Mouse (Mus musculus): ENCODE results near the gene Tbc1d25. TPM values are rescaled to one million over a fixed set of nuclear protein-coding genes. Genes with fewer than 3 reads are reported as not detected.
A peak's percentile ranks its signal among the peaks of the same experiment; 100 is the strongest.

Tbc1d25 gene
- polyA plus RNA-seq, 1 experiment from 2014 or later, result 6.7 TPM

DNA sequence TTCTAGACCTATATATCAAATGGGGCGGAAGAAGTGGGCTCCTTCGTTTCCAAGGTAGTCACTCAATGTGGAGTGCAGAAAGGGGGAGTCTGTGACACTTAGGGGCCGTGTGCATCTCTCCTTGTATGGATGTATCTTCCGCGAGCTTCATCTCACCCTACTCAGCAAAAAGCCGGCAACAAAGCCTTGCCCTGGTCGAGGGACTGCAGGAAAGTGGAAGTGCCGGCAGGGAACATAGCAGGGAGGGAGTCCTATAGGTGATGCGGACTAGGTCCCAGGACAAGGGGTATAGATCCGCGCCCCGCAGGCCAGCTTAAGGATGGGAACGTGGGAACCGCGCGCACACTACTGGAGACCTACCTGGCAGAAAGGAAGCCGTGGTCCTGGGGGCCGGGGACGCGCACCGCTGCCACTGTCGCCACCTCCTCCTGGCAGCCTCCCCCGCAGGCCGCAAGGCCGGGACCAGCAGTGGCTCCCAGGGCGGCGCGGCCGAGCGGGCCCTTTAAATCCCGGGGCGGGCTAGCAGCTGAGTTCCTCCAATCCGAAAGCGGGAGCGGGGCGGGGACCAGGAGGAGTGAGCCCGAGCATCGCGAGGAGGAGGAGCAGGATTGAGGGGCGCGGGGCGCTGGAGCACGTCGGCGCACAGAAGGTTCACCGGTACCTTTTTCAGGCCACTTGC is 30.2 kb upstream of the Tbc1d25 start, which contains the start of gene Porcn:
Porcn (minus strand) TSS at position 511 of the 679 bp plus-strand sequence.
- WGBS (ENCODE audit: insufficient replicate concordance), result 9% methylated on average over 41 of the region's 46 CpGs
- no peaks in the 10 kb centered on the region for H3K9me3 ChIP-seq (replicated peaks)
- no peaks in the 10 kb centered on the region for H3K36me3 ChIP-seq
- ATAC-seq, result peak; percentile 88
- peaks cover 7% of the 10 kb centered on the region; the same call in 1 of the 2 replicates for H3K4me1 ChIP-seq
- peak within 1 kb of the TSS; percentile 50 for H3K4me3 ChIP-seq
- peak within 1 kb of the TSS; percentile 64 for H3K9ac ChIP-seq
- peak within 1 kb of the TSS; percentile 71 for H3K4me2 ChIP-seq
- H3K27ac ChIP-seq, result no peak within 1 kb of the TSS
- peaks cover 37% of the 10 kb centered on the region for H3K27me3 ChIP-seq (replicated peaks)

DNA sequence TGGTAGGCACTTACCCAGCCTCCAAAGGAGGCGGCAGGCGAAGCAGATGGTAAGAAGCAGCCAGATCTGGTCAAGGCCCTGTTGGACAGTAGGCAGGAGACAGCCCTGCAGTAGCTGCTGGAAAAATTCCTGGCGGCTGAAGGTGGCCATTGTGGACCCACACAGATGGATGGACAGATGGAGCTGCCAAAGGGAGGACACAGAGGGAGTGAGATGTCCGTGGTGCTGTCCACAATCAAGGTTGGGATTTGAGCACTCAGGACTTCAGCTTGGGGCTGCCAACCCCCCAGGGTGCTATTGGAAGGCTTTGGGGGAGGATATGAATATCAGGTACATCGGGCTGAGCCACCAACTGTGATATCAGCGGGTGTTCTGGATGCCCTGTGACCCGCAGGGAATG is 29.6 kb upstream of the Tbc1d25 start:
- Histone ChIP-seq H3K9ac (no peak overlapping the region), H3K36me3 (no peaks in the 10 kb centered on the region), H3K4me2 (peak overlapping the region; percentile 71), H3K4me3 (peak overlapping the region; percentile 50; the same call in 1 of the 2 replicates), H3K9me3 (replicated peaks) (no peaks in the 10 kb centered on the region), H3K4me1 (peaks cover 7% of the 10 kb centered on the region; the same call in 1 of the 2 replicates), H3K27me3 (replicated peaks) (peaks cover 33% of the 10 kb centered on the region), H3K27ac (no peak overlapping the region)
- ATAC-seq, result no peak
- 27% methylated on average over 7 of the region's 7 CpGs for WGBS (ENCODE audit: insufficient replicate concordance)

DNA sequence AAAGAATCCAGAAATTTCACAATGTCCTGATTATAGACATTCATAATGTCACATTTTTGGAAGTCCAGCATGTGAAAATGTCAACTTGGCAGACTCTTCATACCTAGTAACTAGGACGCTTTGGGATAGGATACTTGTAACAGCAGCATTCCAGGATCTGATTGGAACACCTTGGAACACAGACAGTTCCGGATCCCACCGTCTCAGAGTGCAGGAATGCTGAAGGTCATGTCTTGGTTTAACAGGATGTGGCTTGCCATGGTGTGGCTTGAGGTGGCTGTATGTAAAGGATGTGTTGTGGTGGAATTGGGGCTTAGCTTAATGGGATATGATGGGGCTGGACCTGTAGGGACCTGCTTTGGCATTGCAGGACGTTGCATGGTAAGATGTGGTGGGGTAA is 29.1 kb upstream of the Tbc1d25 start:
- Histone ChIP-seq H3K9ac (no peak overlapping the region), H3K9me3 (replicated peaks) (no peaks in the 10 kb centered on the region), H3K4me2 (no peak overlapping the region), H3K27me3 (replicated peaks) (peaks cover 33% of the 10 kb centered on the region), H3K4me1 (peaks cover 7% of the 10 kb centered on the region; the same call in 1 of the 2 replicates), H3K36me3 (no peaks in the 10 kb centered on the region), H3K4me3 (no peak overlapping the region), H3K27ac (no peak overlapping the region)
- WGBS (ENCODE audit: insufficient replicate concordance), result 54% methylated on average over 4 of the region's 4 CpGs
- ATAC-seq, result no peak

DNA sequence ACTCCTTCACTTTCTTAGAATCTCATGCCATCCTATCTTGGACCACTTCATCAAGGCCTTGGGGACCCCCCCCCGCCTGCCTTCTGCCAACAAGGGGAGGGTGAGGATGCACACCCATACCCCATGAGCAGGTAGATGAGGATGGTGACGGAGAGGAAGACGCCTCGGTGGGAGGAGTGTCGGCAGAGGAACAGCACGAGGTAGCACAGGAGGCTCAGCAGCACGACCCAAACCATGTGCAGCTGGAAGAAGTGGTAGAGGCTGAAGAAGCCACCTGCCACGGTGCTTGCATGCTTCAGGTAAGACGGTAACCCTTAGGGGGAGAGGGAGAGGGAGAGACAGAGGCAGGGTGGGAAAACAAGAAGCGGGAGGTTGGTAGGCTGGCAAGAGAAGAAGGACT is 28.1 kb upstream of the Tbc1d25 start:
- Histone ChIP-seq H3K4me1 (peaks cover 7% of the 10 kb centered on the region; the same call in 1 of the 2 replicates), H3K27ac (no peak overlapping the region), H3K27me3 (replicated peaks) (peaks cover 33% of the 10 kb centered on the region), H3K9ac (no peak overlapping the region), H3K4me3 (no peak overlapping the region), H3K36me3 (no peaks in the 10 kb centered on the region), H3K4me2 (no peak overlapping the region), H3K9me3 (replicated peaks) (no peaks in the 10 kb centered on the region)
- 66% methylated on average over 10 of the region's 10 CpGs for WGBS (ENCODE audit: insufficient replicate concordance)
- ATAC-seq, result no peak

DNA sequence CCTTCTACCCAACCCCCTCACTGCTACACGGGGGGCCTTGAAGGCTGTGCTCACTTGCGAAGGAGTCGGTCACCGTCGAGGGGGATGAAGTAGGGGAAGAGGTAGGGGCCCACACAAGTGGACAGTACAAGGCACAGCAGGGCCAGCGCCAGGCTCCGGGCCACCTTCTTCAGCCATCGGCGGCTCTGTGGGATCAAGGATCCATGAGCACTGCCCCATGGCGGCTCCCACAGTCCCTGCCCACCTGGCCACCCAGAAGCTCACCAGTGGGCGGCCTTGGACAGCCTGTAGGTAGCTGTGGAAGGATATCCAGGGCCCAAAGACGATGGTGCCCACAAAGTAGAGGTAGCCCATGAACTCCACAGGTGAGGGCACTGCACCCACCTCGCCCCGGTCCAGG is 27.1 kb upstream of the Tbc1d25 start:
- H3K4me2 ChIP-seq, result no peak overlapping the region
- no peaks in the 10 kb centered on the region for H3K36me3 ChIP-seq
- H3K9ac ChIP-seq, result no peak overlapping the region
- peaks cover 33% of the 10 kb centered on the region for H3K27me3 ChIP-seq (replicated peaks)
- H3K27ac ChIP-seq, result no peak overlapping the region
- H3K4me1 ChIP-seq, result peaks cover 7% of the 10 kb centered on the region; the same call in 1 of the 2 replicates
- WGBS (ENCODE audit: insufficient replicate concordance), result 75% methylated on average over 13 of the region's 14 CpGs
- ATAC-seq, result no peak
- H3K9me3 ChIP-seq (replicated peaks), result no peaks in the 10 kb centered on the region
- no peak overlapping the region for H3K4me3 ChIP-seq

DNA sequence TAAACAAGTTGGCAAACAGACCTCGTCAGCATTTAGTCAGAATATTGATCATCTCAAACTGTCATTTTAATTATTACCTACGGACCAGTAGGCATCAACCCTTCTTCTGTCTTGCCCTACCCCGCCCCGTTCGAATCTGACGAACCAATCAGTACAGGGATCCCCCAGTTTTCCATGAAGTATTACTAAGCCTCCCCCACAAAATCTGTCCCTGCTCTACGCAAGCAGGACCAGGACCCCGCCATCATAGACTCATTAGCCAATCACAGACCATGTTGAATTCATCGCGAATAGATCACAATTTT is 17.4 kb upstream of the Tbc1d25 start, which contains the start of gene Ebp:
Ebp (minus strand) TSS at position 94 of the 305 bp plus-strand sequence.
- Histone ChIP-seq H3K4me3 (peak within 1 kb of the TSS; percentile 73), H3K4me1 (peaks cover 9% of the 10 kb centered on the region), H3K9ac (peak within 1 kb of the TSS; percentile 82), H3K9me3 (replicated peaks) (no peaks in the 10 kb centered on the region), H3K27ac (peak within 1 kb of the TSS; percentile 80), H3K36me3 (0 out of 2 replicates have a peak, but pooled peaks cover 3% of the 10 kb centered on the region), H3K27me3 (replicated peaks) (no peaks in the 10 kb centered on the region), H3K4me2 (peak within 1 kb of the TSS; percentile 79)
- peak; percentile 2; the same call in 1 of the 2 replicates for ATAC-seq
- 16% methylated on average over 10 of the region's 10 CpGs for WGBS (ENCODE audit: insufficient replicate concordance)

DNA sequence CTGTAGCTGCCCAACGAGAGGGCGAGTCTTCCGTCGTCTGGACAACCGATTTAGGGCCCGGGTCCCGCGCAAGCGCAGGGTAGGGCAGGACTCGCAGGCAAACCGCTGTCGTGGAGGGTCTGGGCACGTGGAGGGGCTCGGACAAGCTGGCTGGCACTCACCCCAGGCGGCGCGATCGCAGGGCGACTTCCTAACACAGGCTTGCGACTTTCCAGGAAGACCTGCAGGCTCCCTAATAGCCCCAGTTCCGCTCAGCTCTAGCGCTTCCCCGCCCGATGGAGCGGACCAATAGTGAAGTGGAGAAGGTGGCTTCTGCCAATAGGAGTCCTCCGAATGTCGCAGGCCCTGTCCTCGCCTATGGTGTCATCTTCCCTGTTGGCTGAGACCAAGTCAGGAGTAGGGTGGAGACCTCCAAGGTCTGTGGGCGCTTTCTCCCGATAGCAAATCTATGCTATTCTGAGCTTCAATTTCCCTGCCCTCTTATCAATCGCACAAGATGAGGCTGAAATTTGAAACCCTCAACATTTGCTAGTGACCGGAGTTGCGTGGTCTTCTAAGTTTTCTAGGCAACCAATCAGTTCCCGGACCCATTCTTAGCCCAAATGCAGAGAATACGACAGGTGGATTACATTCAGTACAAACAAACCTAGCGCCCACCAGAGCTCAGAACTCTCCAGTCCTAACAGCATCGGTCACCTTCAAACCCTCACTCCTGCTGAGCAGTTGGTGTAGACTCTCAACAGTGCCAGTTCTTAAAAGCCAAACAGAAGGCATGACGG is 16.8 kb upstream of the Tbc1d25 start:
- Histone ChIP-seq H3K4me3 (peak overlapping the region; percentile 73), H3K4me1 (peaks cover 9% of the 10 kb centered on the region), H3K9me3 (replicated peaks) (no peaks in the 10 kb centered on the region), H3K27ac (peak overlapping the region; percentile 80), H3K27me3 (replicated peaks) (no peaks in the 10 kb centered on the region), H3K9ac (peak overlapping the region; percentile 82), H3K36me3 (0 out of 2 replicates have a peak, but pooled peaks cover 5% of the 10 kb centered on the region), H3K4me2 (peak overlapping the region; percentile 79)
- ATAC-seq, result peak; percentile 99
- 7% methylated on average over 38 of the region's 38 CpGs for WGBS (ENCODE audit: insufficient replicate concordance)

DNA sequence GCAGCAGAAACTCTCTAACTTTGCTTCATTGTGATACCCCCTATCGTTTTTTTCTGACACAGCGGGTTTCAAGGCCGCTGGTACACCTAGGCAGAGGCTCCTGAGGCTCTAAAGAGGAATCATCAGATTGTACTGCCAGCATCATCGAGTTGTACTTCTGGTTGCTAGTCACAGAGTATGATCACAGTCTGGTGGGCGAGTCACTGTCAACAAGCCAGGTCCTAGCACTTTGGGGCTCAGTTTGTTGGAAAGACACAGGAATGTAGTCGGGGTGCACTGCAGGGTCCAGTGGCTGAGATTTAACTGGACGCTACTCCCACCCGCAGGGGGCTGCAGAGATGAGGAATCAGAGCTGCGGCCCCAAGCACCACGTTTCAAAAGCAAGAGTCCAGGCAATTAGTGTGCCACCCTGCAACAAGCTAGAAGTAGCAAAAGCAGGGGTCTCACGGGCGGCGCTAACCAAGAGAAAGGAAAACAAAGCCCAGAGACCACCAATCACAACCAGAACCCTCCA is 16.2 kb upstream of the Tbc1d25 start:
- Histone ChIP-seq H3K27me3 (replicated peaks) (no peaks in the 10 kb centered on the region), H3K4me1 (peaks cover 9% of the 10 kb centered on the region), H3K9me3 (replicated peaks) (no peaks in the 10 kb centered on the region), H3K4me2 (peak overlapping the region; percentile 79), H3K9ac (peak overlapping the region; percentile 82), H3K27ac (peak overlapping the region; percentile 80), H3K4me3 (peak overlapping the region; percentile 73), H3K36me3 (peaks cover 5% of the 10 kb centered on the region; the same call in 1 of the 2 replicates)
- 10% methylated on average over 10 of the region's 13 CpGs for WGBS (ENCODE audit: insufficient replicate concordance)
- ATAC-seq, result no peak

DNA sequence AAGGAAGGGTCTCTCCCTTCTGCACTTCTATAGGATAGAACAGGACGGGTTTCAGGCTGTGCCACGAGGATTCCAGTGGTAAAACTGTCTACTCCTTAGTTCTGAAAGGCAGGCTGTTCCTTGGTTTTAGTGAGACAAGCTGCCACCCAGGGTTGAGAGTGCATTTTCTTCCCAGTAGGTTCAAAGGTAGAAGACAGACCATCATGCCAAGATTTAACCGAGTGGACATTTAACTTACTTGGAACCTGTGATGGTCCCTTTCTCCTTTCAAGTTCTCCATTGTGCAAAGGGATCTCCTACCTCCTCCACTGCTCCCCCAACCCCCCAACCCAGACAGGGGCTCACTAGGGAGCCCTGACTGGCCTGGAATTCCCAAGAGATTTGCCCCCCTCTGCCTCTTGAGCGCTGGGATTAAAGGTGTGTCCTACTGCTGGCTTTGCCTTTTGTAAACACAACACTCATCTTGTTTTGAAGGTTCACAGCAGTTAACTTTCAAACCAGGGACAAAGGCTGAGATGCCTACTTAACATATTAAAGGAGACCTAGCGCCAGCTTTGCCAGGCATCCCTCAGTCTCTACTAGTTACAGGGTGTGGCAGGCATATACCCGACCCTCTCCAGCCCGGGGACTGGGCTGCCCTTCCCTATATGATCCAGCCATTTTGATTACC is 7.0 kb upstream of the Tbc1d25 start:
- no peak overlapping the region for H3K4me3 ChIP-seq
- ATAC-seq, result no peak
- H3K9me3 ChIP-seq (replicated peaks), result no peaks in the 10 kb centered on the region
- H3K36me3 ChIP-seq, result peaks cover 22% of the 10 kb centered on the region
- WGBS (ENCODE audit: insufficient replicate concordance), result 16% methylated on average over 7 of the region's 7 CpGs
- no peak overlapping the region for H3K4me2 ChIP-seq
- H3K27ac ChIP-seq, result no peak overlapping the region
- H3K4me1 ChIP-seq, result peaks cover 11% of the 10 kb centered on the region
- no peaks in the 10 kb centered on the region for H3K27me3 ChIP-seq (replicated peaks)
- no peak overlapping the region for H3K9ac ChIP-seq

DNA sequence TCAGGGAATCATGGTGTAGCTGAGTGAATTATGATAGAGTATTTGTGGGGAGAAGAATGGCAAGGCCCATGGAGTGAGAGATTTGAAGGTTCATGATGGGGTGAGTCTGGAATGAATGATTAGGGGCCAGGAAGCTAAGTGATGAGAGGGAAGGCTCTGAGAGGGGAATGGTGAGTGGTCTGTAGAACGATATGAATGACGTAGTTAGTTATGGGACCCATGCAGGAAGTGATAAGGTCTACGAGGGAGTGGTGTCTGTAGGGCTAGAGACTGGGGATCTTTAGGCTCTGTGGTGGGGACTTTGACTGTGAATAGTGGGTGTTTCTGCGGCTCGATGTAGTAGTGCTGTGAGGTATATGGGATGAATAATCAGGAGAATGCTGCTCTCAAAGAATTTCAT is 3.7 kb upstream of the Tbc1d25 start:
- Histone ChIP-seq H3K9me3 (replicated peaks) (no peaks in the 10 kb centered on the region), H3K4me2 (no peak overlapping the region), H3K4me1 (peaks cover 16% of the 10 kb centered on the region), H3K9ac (no peak overlapping the region), H3K27me3 (replicated peaks) (no peaks in the 10 kb centered on the region), H3K27ac (no peak overlapping the region), H3K36me3 (no peaks in the 10 kb centered on the region), H3K4me3 (no peak overlapping the region)
- ATAC-seq, result peak; percentile 26
- WGBS (ENCODE audit: insufficient replicate concordance), result 24% methylated on average over 5 of the region's 5 CpGs

DNA sequence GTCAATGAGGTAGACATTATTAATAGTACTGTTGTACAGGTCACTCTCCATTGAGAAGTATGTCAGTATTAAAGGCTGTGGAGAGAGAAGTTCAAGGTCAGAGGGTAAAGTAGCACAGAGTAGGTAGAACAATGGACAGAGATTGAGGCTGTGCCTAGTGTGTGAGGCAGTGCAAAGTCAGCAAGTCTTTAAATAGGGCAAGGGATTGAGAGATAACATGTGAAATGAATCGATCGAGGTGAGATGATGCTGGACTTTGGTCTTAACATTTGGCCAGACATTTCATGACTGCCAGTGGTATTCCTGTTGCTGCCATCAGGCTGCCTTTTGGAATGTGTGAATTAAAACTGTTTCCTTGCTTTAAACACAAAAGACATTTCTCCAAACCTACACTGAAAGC is 2.9 kb upstream of the Tbc1d25 start:
- Histone ChIP-seq H3K4me1 (peaks cover 20% of the 10 kb centered on the region), H3K36me3 (no peaks in the 10 kb centered on the region), H3K9ac (no peak overlapping the region), H3K27me3 (replicated peaks) (no peaks in the 10 kb centered on the region), H3K27ac (no peak overlapping the region), H3K4me2 (no peak overlapping the region), H3K4me3 (no peak overlapping the region), H3K9me3 (replicated peaks) (no peaks in the 10 kb centered on the region)
- WGBS (ENCODE audit: insufficient replicate concordance), result 93% methylated on average over 2 of the region's 2 CpGs
- ATAC-seq, result no peak

Measured in liver, embryonic 12.5 days (tissue).